Comparison of ENCODE assay signal across 8 mouse cellular contexts in the genomic region with DNA sequence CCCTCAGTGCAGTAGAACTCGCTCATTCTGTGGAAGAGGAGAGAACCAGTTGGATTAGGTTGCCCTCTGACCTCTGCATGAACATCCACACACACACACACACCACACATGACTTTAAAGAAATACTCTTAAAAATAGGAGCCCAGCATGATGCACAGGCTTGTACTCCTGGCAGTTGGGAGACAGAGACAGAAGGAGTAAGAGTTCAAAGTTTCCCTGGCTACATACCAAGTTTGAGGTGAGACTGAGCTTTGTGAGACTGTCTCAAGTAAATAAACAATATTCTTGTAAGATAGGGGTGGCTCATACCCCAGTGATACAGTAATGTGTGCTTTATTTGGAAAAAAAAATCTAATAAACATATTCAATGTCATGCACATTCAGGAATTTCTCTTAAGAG. TPM values are rescaled to one million over a fixed set of nuclear protein-coding genes. Genes with fewer than 3 reads are reported as not detected.
DNase-seq lines count a peak whose midpoint lies in the region; ATAC-seq and TF ChIP-seq lines count a peak whose summit lies in the region.

No protein-coding gene starts in this region.

- no peak overlapping the region for H3K27ac ChIP-seq in heart, embryonic 14.5 days (replicated peaks in 1 of 2; ENCODE audit: control insufficient read depth in 1 of 2, insufficient read depth in 1 of 2, low read depth in 2 of 2, low read length in 2 of 2)
- H3K27ac ChIP-seq in forebrain, embryonic 15.5 days (replicated peaks): no peak overlapping the region
- no peak overlapping the region for H3K27ac ChIP-seq in liver, embryonic 14.5 days

- no peak overlapping the region for H3K9ac ChIP-seq in heart, embryonic 14.5 days (ENCODE audit: low read length)
- no peak overlapping the region for H3K9ac ChIP-seq in forebrain, embryonic 15.5 days (replicated peaks)
- H3K9ac ChIP-seq in liver, embryonic 14.5 days (replicated peaks): no peak overlapping the region; the same call in 1 of the 2 replicates

- no peaks in the 10 kb centered on the region for H3K27me3 ChIP-seq in heart, embryonic 14.5 days (ENCODE audit: control insufficient read depth, insufficient read depth, low read length)
- no peaks in the 10 kb centered on the region for H3K27me3 ChIP-seq in E14TG2a.4 (ENCODE audit: insufficient read depth, low read length)
- H3K27me3 ChIP-seq in forebrain, embryonic 15.5 days: no peaks in the 10 kb centered on the region
- no peaks in the 10 kb centered on the region for H3K27me3 ChIP-seq in liver, embryonic 14.5 days (ENCODE audit: control insufficient read depth, insufficient read depth, low read length)

- no peaks in the 10 kb centered on the region for H3K9me3 ChIP-seq in heart, embryonic 14.5 days (ENCODE audit: control insufficient read depth, low read length)
- no peaks in the 10 kb centered on the region for H3K9me3 ChIP-seq in E14TG2a.4 (ENCODE audit: low read length)
- H3K9me3 ChIP-seq in forebrain, embryonic 15.5 days: no peaks in the 10 kb centered on the region
- H3K9me3 ChIP-seq in liver, embryonic 14.5 days (ENCODE audit: control insufficient read depth, low read length): no peaks in the 10 kb centered on the region

- no peak for TF ChIP-seq CTCF in E14TG2a.4 (conservative IDR thresholded peaks at IDR 0.05; ENCODE audit: low read length)
- no peak for TF ChIP-seq CTCF in liver, embryonic 14.5 days (IDR thresholded peaks at IDR 0.05; ENCODE audit: low read depth)

- DNase-seq in heart, postnatal 36 days: no peak
- no peak for DNase-seq in liver, embryonic 14.5 days (ENCODE audit: low read depth in 3 of 3, low spot score in 3 of 3)
- DNase-seq in adrenal gland, postnatal 14 days: no peak
- no peak for DNase-seq in cerebellum, postnatal 36 days
- no peak for DNase-seq in frontal cortex, postnatal 25 days (ENCODE audit: low spot score in 2 of 2)

- ATAC-seq in heart, embryonic 14.5 days (ENCODE audit: insufficient number of reproducible peaks, insufficient read depth, low FRiP score, low read depth): no peak
- ATAC-seq in forebrain, embryonic 15.5 days (replicated peaks): no peak
- no peak for ATAC-seq in liver, embryonic 14.5 days (ENCODE audit: insufficient read depth)

- H3K4me2 ChIP-seq in heart, embryonic 14.5 days (ENCODE audit: low read length): peak overlapping the region; percentile 85
- peak overlapping the region; percentile 61; the same call in 1 of the 2 replicates for H3K4me2 ChIP-seq in forebrain, embryonic 15.5 days (replicated peaks)
- peak overlapping the region; percentile 92 for H3K4me2 ChIP-seq in liver, embryonic 14.5 days (ENCODE audit: low read depth)

- H3K4me1 ChIP-seq in heart, embryonic 14.5 days (ENCODE audit: control insufficient read depth in 2 of 2, insufficient read depth in 2 of 2, low read length in 2 of 2): peaks cover 0 to 14% of the 10 kb centered on the region in 2 experiments; a peak in 2 of 4 replicates
- H3K4me1 ChIP-seq in E14TG2a.4 (replicated peaks; ENCODE audit: low read depth, low read length): peaks cover 30% of the 10 kb centered on the region
- H3K4me1 ChIP-seq in forebrain, embryonic 15.5 days: peaks cover 16% of the 10 kb centered on the region
- H3K4me1 ChIP-seq in liver, embryonic 14.5 days (replicated peaks; ENCODE audit: control insufficient read depth in 2 of 2, insufficient read depth in 2 of 2, low read length in 1 of 2): peaks cover 3 to 5% of the 10 kb centered on the region in 2 experiments

- intact Hi-C loops in heart, postnatal 36 days (cut with DNase I): loop anchor here (2.0 to 5.0 kb wide), 3 partner anchors 65 to 165 kb away; a partner anchor contains a TSS

- H3K36me3 ChIP-seq in heart, embryonic 14.5 days (ENCODE audit: control insufficient read depth, insufficient read depth, low read length): peaks cover 6% of the 10 kb centered on the region
- no peaks in the 10 kb centered on the region; the same call in none of the 2 replicates for H3K36me3 ChIP-seq in E14TG2a.4 (ENCODE audit: insufficient read depth, low read length)
- 0 out of 2 replicates have a peak, but pooled peaks cover 3% of the 10 kb centered on the region for H3K36me3 ChIP-seq in forebrain, embryonic 15.5 days
- H3K36me3 ChIP-seq in liver, embryonic 14.5 days (replicated peaks; ENCODE audit: control insufficient read depth, insufficient read depth, low read depth): peaks cover 4% of the 10 kb centered on the region; the same call in 1 of the 2 replicates

- 79% methylated on average over 1 of the region's 1 CpGs for WGBS in heart, embryonic 14.5 days
- 96% methylated on average over 1 of the region's 1 CpGs for WGBS in forebrain, embryonic 15.5 days
- WGBS in liver, embryonic 14.5 days (ENCODE audit: insufficient replicate concordance): 68% methylated on average over 1 of the region's 1 CpGs

- peak overlapping the region in 1 of 2 experiments; percentile 71; a peak in 2 of 4 replicates for H3K4me3 ChIP-seq in heart, embryonic 14.5 days (ENCODE audit: control insufficient read depth in 1 of 2, insufficient read depth in 1 of 2, low read depth in 1 of 2, low read length in 2 of 2)
- peak overlapping the region; percentile 95 for H3K4me3 ChIP-seq in E14TG2a.4 (replicated peaks; ENCODE audit: low read length)
- H3K4me3 ChIP-seq in forebrain, embryonic 15.5 days: peak overlapping the region; percentile 90
- peak overlapping the region; percentile 27 to 90; a peak in 3 of 4 replicates for H3K4me3 ChIP-seq in liver, embryonic 14.5 days (ENCODE audit: insufficient read depth in 1 of 2, low read depth in 2 of 2, low read length in 2 of 2)

- TF ChIP-seq EP300 in liver, embryonic 14.5 days (IDR thresholded peaks at IDR 0.05; ENCODE audit: low read depth): no peak

RNA-seq across cellular contexts. Expression of a gene that starts 1.3 kb away (rescaled TPM):
- polyA plus RNA-seq in heart, embryonic 14.5 days (2014; fragmentation: Nextera tagmentation; extraction: Ambion mirVana): 257 and 274 TPM in 2 replicates
- total RNA-seq in heart, postnatal 36 days (2021): 100 to 1,000 TPM; 300 to 304 TPM
- 168 and 183 TPM in 2 replicates for polyA plus RNA-seq in forebrain, embryonic 15.5 days (2015; fragmentation: Nextera tagmentation; extraction: Ambion mirVana)
- polyA plus RNA-seq in liver, embryonic 14.5 days (2012; rRNA removed): 43.5 and 93.3 TPM in 2 replicates
- polyA plus RNA-seq in liver, embryonic 14.5 days (2014; fragmentation: Nextera tagmentation; extraction: Ambion mirVana): 118 and 123 TPM in 2 replicates
- 224 and 254 TPM in 2 replicates for total RNA-seq in adrenal gland, postnatal 14 days (2021)

RNA-seq across cellular contexts. Expression of a gene that starts 1.4 kb away (rescaled TPM):
- polyA plus RNA-seq in heart, embryonic 14.5 days (2014; fragmentation: Nextera tagmentation; extraction: Ambion mirVana): 5.1 and 6.4 TPM in 2 replicates
- 10 to 100 TPM; 15.4 to 16.8 TPM for total RNA-seq in heart, postnatal 36 days (2021)
- polyA plus RNA-seq in forebrain, embryonic 15.5 days (2015; fragmentation: Nextera tagmentation; extraction: Ambion mirVana): 13.2 and 13.7 TPM in 2 replicates
- polyA plus RNA-seq in liver, embryonic 14.5 days (2012; rRNA removed): 0.63 and 0.95 TPM in 2 replicates
- polyA plus RNA-seq in liver, embryonic 14.5 days (2014; fragmentation: Nextera tagmentation; extraction: Ambion mirVana): 2.4 and 2.9 TPM in 2 replicates
- total RNA-seq in adrenal gland, postnatal 14 days (2021): 51.3 and 53.5 TPM in 2 replicates
